Mouse (Mus musculus): ENCODE measurements at regions not wholly inside any gene's neighbourhood (a gene's known extent, or its start where the extent isn't known, plus 50 kb on each side); places are given as distances from the start of the nearest gene placed in this dataset.

DNA sequence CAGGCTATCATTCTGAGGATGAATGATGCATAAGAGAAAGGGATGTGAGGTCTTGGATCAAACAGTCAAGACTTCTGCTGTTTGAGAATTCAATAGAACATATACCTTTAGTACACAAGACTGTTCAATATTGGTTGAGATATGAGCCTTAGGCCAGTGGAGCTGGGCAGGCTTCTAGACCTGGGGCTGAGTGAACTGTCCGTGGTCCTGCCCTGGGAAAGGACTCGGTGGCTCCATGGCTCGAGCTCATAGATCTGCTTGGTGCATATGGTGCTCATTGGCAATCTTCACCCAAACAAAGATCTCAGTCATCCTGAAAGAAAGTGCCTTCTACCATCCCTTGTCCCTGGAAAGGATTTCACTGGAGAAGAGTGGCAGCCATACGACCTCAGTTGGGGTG, 233.7 kb downstream of the Glrx3 start:
- TF ChIP-seq POLR2A (IDR thresholded peaks at IDR 0.05; ENCODE audit: borderline replicate concordance, control insufficient read depth, low read depth, low read length) (no peak), CTCF (IDR thresholded peaks at IDR 0.05; ENCODE audit: control insufficient read depth, insufficient read depth, low read length) (no peak)

Measured in bone marrow, adult 2 months (tissue).